Mouse (Mus musculus) lung, postnatal 0 days (tissue): ENCODE results near the gene Rbfox2. TPM values are rescaled to one million over a fixed set of nuclear protein-coding genes. Genes with fewer than 3 reads are reported as not detected.

Source experiments
- ATAC-seq: fragments of 200-750 bp; cut with Nextera tagmentation; 2 replicates; pipeline ENCODE4 v1.8.0; 2017; ENCODE audit warnings: moderate library complexity
- DNase-seq: peaks from one replicate; pipeline ENCODE4 v3.0.0-alpha.2; 2016; ENCODE audit warnings: low spot score
- H3K27ac ChIP-seq: fragments of 300-500 bp; sonication (generic); 2 replicates; pipeline ENCODE4 v1.5.1; 2014; ENCODE audit warnings: antibody characterized with exemption, mild to moderate bottlenecking, low read length, mixed read lengths
- H3K27me3 ChIP-seq: fragments of 300-500 bp; sonication (generic); replicated peaks from 2 replicates; pipeline ENCODE4 v1.6.1; 2014; ENCODE audit warnings: low read length, mixed read lengths; ENCODE audit not compliant: insufficient read depth
- H3K36me3 ChIP-seq: fragments of 300-500 bp; sonication (generic); 2 replicates; pipeline ENCODE4 v1.6.1; 2014; ENCODE audit warnings: low read length, mixed read lengths; ENCODE audit not compliant: insufficient read depth
- H3K4me1 ChIP-seq: fragments of 300-500 bp; sonication (generic); 2 replicates; pipeline ENCODE4 v1.6.1; 2014; ENCODE audit warnings: antibody characterized with exemption, low read depth, low read length, mixed read lengths; ENCODE audit not compliant: insufficient read depth
- H3K4me2 ChIP-seq: fragments of 300-500 bp; sonication (generic); replicated peaks from 2 replicates; pipeline ENCODE4 v1.6.1; 2014; ENCODE audit warnings: low read depth, mild to moderate bottlenecking, low read length, moderate library complexity, mixed read lengths
- H3K4me3 ChIP-seq: fragments of 300-500 bp; sonication (generic); 2 replicates; pipeline ENCODE4 v1.5.1; 2014; ENCODE audit warnings: low read depth, low read length
- H3K9ac ChIP-seq: fragments of 300-500 bp; sonication (generic); replicated peaks from 2 replicates; pipeline ENCODE4 v1.6.1; 2014; ENCODE audit warnings: low read depth, mild to moderate bottlenecking
- H3K9me3 ChIP-seq: fragments of 300-500 bp; sonication (generic); 2 replicates; pipeline ENCODE4 v1.6.1; 2016; ENCODE audit warnings: low read length, mixed read lengths
- CTCF ChIP-seq: IDR thresholded peaks from 2 replicates; pipeline ENCODE4 v1.5.1; 2016; ENCODE audit warnings: antibody characterized with exemption, mild to moderate bottlenecking
- EP300 ChIP-seq: IDR thresholded peaks from 2 replicates; pipeline ENCODE4 v1.6.1; 2016; ENCODE audit warnings: antibody characterized with exemption, mild to moderate bottlenecking, control low read depth
- WGBS: fragments of 180-500 bp; shearing (Covaris S2); extraction: QIAGEN DNeasy Blood & Tissue Kit; methylation state at CpG from one replicate; pipeline ENCODE4 v1.1.7; 2014; 5-methylcytosine and 5-hydroxymethylcytosine counted together
- polyA plus RNA-seq: library from polyadenylated mRNA; unstranded; fragments of >200 nt; fragmentation: Nextera tagmentation; extraction: Ambion mirVana; gene quantifications from 2 replicates; pipeline ENCODE4 v1.2.1, GENCODE M21; 2015

Rbfox2 gene
- polyA plus RNA-seq, 1 experiment from 2014 or later = 17.4 TPM

- DNase-seq = no peak
- Histone ChIP-seq H3K9ac (no peak overlapping the region), H3K9me3 (no peaks in the 10 kb centered on the region), H3K4me2 (no peak overlapping the region), H3K27me3 (no peaks in the 10 kb centered on the region), H3K27ac (no peak overlapping the region), H3K4me3 (no peak overlapping the region), H3K4me1 (peaks cover 14% of the 10 kb centered on the region; the same call in 1 of the 2 replicates), H3K36me3 (no peaks in the 10 kb centered on the region)
- WGBS = 67% methylated on average over 7 of the region's 7 CpGs
- ATAC-seq = no peak
- no peak for TF ChIP-seq EP300
- no peak for TF ChIP-seq CTCF
Observed at GRCm38 (mm10) chr15:77204951-77205350, 101.9 kb downstream of the Rbfox2 start.

DNA sequence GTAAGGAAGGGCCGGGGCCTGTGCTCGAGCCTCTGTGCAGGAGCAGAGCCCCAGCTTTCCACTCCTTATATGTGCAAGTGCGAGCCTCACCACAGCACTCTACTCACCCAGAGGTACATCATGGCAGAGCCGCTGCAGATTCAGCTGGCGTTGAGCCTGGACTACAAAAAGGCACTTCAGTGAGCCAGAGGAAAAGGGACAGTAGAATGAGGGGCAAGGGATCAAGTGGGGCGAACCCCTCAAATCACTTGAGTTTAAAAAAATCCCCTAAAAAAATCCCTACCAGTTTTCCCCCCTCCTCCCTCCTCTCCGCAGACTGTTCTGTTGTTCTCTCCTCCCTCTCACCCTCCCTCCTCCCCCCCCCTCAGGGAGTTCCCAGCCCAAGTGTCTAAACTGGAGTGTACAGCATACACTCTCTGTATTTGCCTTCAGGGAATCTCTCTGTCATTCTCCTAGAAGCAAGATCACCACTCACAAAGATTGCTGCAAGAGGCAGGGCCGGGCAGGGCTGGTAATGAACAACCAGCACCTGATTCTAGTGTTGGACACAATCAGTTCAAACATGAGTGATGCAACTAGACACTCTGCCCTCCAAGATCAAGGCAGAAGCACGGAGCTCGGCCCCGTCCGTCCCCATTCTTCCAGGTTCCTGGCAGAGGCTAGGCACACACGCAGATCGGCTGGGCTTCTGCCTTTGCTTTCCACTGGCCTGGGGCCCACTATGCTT, 103.4 kb downstream of the Rbfox2 start:
- H3K36me3 ChIP-seq = no peaks in the 10 kb centered on the region
- DNase-seq (peak; percentile 63), ATAC-seq (peak; percentile 84)
- H3K27ac ChIP-seq = no peak overlapping the region
- no peaks in the 10 kb centered on the region for H3K9me3 ChIP-seq
- H3K9ac ChIP-seq = no peak overlapping the region
- H3K4me3 ChIP-seq = no peak overlapping the region
- H3K4me2 ChIP-seq = peak overlapping the region; percentile 11; the same call in 1 of the 2 replicates
- H3K4me1 ChIP-seq = peaks cover 14% of the 10 kb centered on the region; the same call in 1 of the 2 replicates
- TF ChIP-seq CTCF (no peak), EP300 (no peak)
- 40% methylated on average over 14 of the region's 14 CpGs for WGBS
- no peaks in the 10 kb centered on the region for H3K27me3 ChIP-seq

GRCm38 (mm10) chr15:77202881-77203254, 103.9 kb downstream of the Rbfox2 start:
- Histone ChIP-seq H3K36me3 (no peaks in the 10 kb centered on the region), H3K27ac (no peak overlapping the region), H3K4me3 (no peak overlapping the region), H3K4me2 (peak overlapping the region; percentile 11; the same call in 1 of the 2 replicates), H3K4me1 (peaks cover 14% of the 10 kb centered on the region; the same call in 1 of the 2 replicates), H3K27me3 (no peaks in the 10 kb centered on the region), H3K9ac (no peak overlapping the region), H3K9me3 (no peaks in the 10 kb centered on the region)
- DNase-seq = no peak
- no peak for ATAC-seq
- WGBS = 55% methylated on average over 3 of the region's 3 CpGs
- TF ChIP-seq EP300 (no peak), CTCF (no peak)

DNA sequence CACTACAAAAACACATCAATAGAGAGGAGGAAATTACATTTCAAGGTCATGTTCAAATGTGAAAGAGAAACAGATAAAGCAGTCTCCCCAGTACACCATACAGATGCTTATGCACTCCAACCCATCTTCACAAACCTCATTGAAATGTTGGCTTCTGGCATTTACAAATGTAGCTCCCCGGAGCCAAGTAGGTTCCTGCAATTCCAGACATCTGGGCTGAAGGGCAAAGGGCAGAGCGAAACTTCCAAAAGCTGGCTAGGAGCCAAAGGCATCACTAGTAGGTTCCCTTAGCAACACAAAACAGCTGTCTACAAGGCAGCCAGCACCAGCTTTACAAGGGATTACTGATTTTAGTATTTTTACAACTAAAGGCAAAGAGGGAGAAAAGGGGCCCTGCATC, 104.6 kb downstream of the Rbfox2 start:
- no peak overlapping the region for H3K9ac ChIP-seq
- no peak overlapping the region for H3K4me2 ChIP-seq
- H3K4me1 ChIP-seq = peaks cover 13% of the 10 kb centered on the region; the same call in 1 of the 2 replicates
- H3K36me3 ChIP-seq = no peaks in the 10 kb centered on the region
- peak; percentile 76 for DNase-seq
- no peaks in the 10 kb centered on the region for H3K9me3 ChIP-seq
- no peaks in the 10 kb centered on the region for H3K27me3 ChIP-seq
- H3K4me3 ChIP-seq = no peak overlapping the region
- no peak for TF ChIP-seq CTCF
- no peak for TF ChIP-seq EP300
- WGBS = 23% methylated on average over 2 of the region's 2 CpGs
- no peak overlapping the region for H3K27ac ChIP-seq
- peak; percentile 34; the same call in 1 of the 2 replicates for ATAC-seq

- H3K9me3 ChIP-seq = no peaks in the 10 kb centered on the region
- 32% methylated on average over 5 of the region's 5 CpGs for WGBS
- H3K4me3 ChIP-seq = no peak overlapping the region
- peaks cover 17% of the 10 kb centered on the region; the same call in 1 of the 2 replicates for H3K4me1 ChIP-seq
- no peaks in the 10 kb centered on the region for H3K27me3 ChIP-seq
- peak; percentile 85 for ATAC-seq
- peak; percentile 94 for DNase-seq
- no peak overlapping the region for H3K9ac ChIP-seq
- H3K27ac ChIP-seq = peak overlapping the region; percentile 11; the same call in 1 of the 2 replicates
- H3K36me3 ChIP-seq = no peaks in the 10 kb centered on the region
- TF ChIP-seq EP300 (no peak), CTCF (no peak)
- no peak overlapping the region for H3K4me2 ChIP-seq
Observed at GRCm38 (mm10) chr15:77196827-77197226, 110.0 kb downstream of the Rbfox2 start.

DNA sequence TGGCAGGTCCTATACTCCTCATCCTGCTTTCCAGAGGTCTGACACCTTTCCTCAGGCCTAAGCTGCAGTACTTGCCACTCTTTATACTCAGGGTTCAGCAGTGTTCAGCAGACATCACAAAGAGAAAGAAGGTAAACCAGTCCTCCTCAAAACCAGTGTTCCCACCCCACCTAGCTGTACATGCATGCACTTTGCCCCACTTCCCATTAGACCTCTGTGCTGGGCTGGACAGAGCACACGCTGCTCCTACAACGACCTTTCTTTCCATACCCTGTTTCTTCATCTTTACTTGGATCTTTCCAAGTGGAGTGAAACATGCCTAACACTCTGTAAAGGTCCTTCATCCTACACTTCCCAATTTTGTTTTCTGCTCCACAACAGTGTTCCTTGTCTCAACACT, 110.8 kb downstream of the Rbfox2 start:
- H3K27me3 ChIP-seq = no peaks in the 10 kb centered on the region
- no peak overlapping the region for H3K4me2 ChIP-seq
- no peak overlapping the region for H3K9ac ChIP-seq
- TF ChIP-seq CTCF = no peak
- TF ChIP-seq EP300 = no peak
- no peaks in the 10 kb centered on the region for H3K9me3 ChIP-seq
- no peak for DNase-seq
- 59% methylated on average over 2 of the region's 2 CpGs for WGBS
- peaks cover 17% of the 10 kb centered on the region; the same call in 1 of the 2 replicates for H3K4me1 ChIP-seq
- no peaks in the 10 kb centered on the region for H3K36me3 ChIP-seq
- ATAC-seq = no peak
- no peak overlapping the region for H3K4me3 ChIP-seq
- H3K27ac ChIP-seq = no peak overlapping the region
